Mouse (Mus musculus): ENCODE results near the gene Gpr6.

GRCm38 (mm10) chr10:41054005-41054404 is 18.1 kb downstream of the Gpr6 start:
- TF ChIP-seq POLR2A (IDR thresholded peaks at IDR 0.05; ENCODE audit: control insufficient read depth, extremely low read depth, insufficient read depth, low read length, poor library complexity) = no peak
- no peak for TF ChIP-seq CTCF (IDR thresholded peaks at IDR 0.05; ENCODE audit: borderline replicate concordance, control insufficient read depth, extremely low read depth, insufficient read depth, low read length, poor library complexity)

Data from thymus, adult 2 months (tissue).